Mouse (Mus musculus): ENCODE data around the gene Dok5.

The Dok5 gene

GRCm38 (mm10) chr2:170857507-170857906 is 125.9 kb downstream of the Dok5 start:
- DNase-seq (ENCODE audit: extremely low spot score, low spot score), result no peak

- no peak for DNase-seq (ENCODE audit: extremely low spot score, low spot score)
Observed at GRCm38 (mm10) chr2:170858640-170859039, 127.0 kb downstream of the Dok5 start.

GRCm38 (mm10) chr2:170860576-170860975 is 129.0 kb downstream of the Dok5 start:
- no peak for DNase-seq (ENCODE audit: extremely low spot score, low spot score)

- no peak for DNase-seq (ENCODE audit: extremely low spot score, low spot score)
Observed at GRCm38 (mm10) chr2:170862799-170863198, 131.2 kb downstream of the Dok5 start.

- DNase-seq (ENCODE audit: extremely low spot score, low spot score), result no peak
Observed at GRCm38 (mm10) chr2:170863201-170863600, 131.6 kb downstream of the Dok5 start.

- DNase-seq (ENCODE audit: extremely low spot score, low spot score), result no peak
Observed at GRCm38 (mm10) chr2:170864043-170864442, 132.4 kb downstream of the Dok5 start.

GRCm38 (mm10) chr2:170864820-170865219 is 133.2 kb downstream of the Dok5 start:
- DNase-seq (ENCODE audit: extremely low spot score, low spot score), result no peak

GRCm38 (mm10) chr2:170870566-170870965 is 139.0 kb downstream of the Dok5 start:
- DNase-seq (ENCODE audit: extremely low spot score, low spot score), result no peak

GRCm38 (mm10) chr2:170871469-170871868 is 139.9 kb downstream of the Dok5 start:
- no peak for DNase-seq (ENCODE audit: extremely low spot score, low spot score)

GRCm38 (mm10) chr2:170873382-170873781 is 141.8 kb downstream of the Dok5 start:
- DNase-seq (ENCODE audit: extremely low spot score, low spot score), result peak; percentile 90

GRCm38 (mm10) chr2:170877515-170877914 is 145.9 kb downstream of the Dok5 start:
- peak; percentile 91 for DNase-seq (ENCODE audit: extremely low spot score, low spot score)

- DNase-seq (ENCODE audit: extremely low spot score, low spot score), result no peak
Observed at GRCm38 (mm10) chr2:170877936-170878335, 146.3 kb downstream of the Dok5 start.

- no peak for DNase-seq (ENCODE audit: extremely low spot score, low spot score)
Observed at GRCm38 (mm10) chr2:170884209-170884801, 152.7 kb downstream of the Dok5 start.

GRCm38 (mm10) chr2:170887984-170888383 is 156.4 kb downstream of the Dok5 start:
- no peak for DNase-seq (ENCODE audit: extremely low spot score, low spot score)

- no peak for DNase-seq (ENCODE audit: extremely low spot score, low spot score)
Observed at GRCm38 (mm10) chr2:170895096-170895495, 163.5 kb downstream of the Dok5 start.

- peak; percentile 11 for DNase-seq (ENCODE audit: extremely low spot score, low spot score)
Observed at GRCm38 (mm10) chr2:170902204-170903028, 170.8 kb downstream of the Dok5 start.

GRCm38 (mm10) chr2:170903029-170903306 is 171.4 kb downstream of the Dok5 start:
- DNase-seq (ENCODE audit: extremely low spot score, low spot score), result peak; percentile 10

- DNase-seq (ENCODE audit: extremely low spot score, low spot score), result peak; percentile 3
Observed at GRCm38 (mm10) chr2:170903367-170903766, 171.8 kb downstream of the Dok5 start.

- peak; percentile 54 for DNase-seq (ENCODE audit: extremely low spot score, low spot score)
Observed at GRCm38 (mm10) chr2:170912589-170913223, 181.1 kb downstream of the Dok5 start.

- peak; percentile 10 for DNase-seq (ENCODE audit: extremely low spot score, low spot score)
Observed at GRCm38 (mm10) chr2:170913863-170914262, 182.3 kb downstream of the Dok5 start.

GRCm38 (mm10) chr2:170915646-170916045 is 184.0 kb downstream of the Dok5 start:
- no peak for DNase-seq (ENCODE audit: extremely low spot score, low spot score)

GRCm38 (mm10) chr2:170922260-170922659 is 190.7 kb downstream of the Dok5 start:
- peak; percentile 9 for DNase-seq (ENCODE audit: extremely low spot score, low spot score)

- DNase-seq (ENCODE audit: extremely low spot score, low spot score), result no peak
Observed at GRCm38 (mm10) chr2:170924131-170924530, 192.5 kb downstream of the Dok5 start.
